Comparison of ENCODE assay signal across 27 mouse cellular contexts in the genomic region with DNA sequence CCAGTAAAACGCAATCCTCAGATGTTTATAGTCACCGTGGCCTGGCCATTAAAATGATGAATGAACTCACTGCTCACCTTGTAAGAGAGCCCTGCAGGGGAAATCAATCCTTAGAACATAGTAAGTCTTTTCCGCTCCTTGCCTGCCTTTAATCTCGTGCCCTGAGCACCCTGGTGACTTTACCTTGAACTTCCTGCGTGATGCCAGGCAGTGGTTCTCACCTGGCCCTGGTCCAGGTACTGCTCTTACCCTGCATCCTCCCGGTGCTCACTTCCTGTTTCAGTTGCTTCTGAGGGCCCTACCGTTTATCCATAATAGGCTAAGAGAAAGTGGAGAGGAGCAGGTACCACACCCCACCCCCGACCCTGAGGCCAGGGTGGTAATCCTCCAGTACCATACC.
DNase-seq lines count a peak whose midpoint lies in the region; ATAC-seq and TF ChIP-seq lines count a peak whose summit lies in the region.
"Had no signal": no experiment of that assay in that cellular context is flagged by ENCODE, and none has a peak within 500 bp of the region (broad histone marks: within the 10 kb centered on the region; RNA-seq: fewer than 3 reads in every experiment).

No protein-coding gene starts in this region.

- peaks cover 46% of the 10 kb centered on the region for H3K4me1 ChIP-seq in embryonic facial prominence, embryonic 13.5 days
- H3K4me1 ChIP-seq in embryonic facial prominence, embryonic 10.5 days = peaks cover 21% of the 10 kb centered on the region
- H3K4me1 ChIP-seq in kidney, embryonic 16.5 days (ENCODE audit: insufficient read depth, low read length) = peaks cover 44% of the 10 kb centered on the region
- H3K4me1 ChIP-seq in kidney, adult 2 months (ENCODE audit: control insufficient read depth, insufficient read depth, low read length) = peaks cover 3% of the 10 kb centered on the region; the same call in 1 of the 2 replicates
- H3K4me1 ChIP-seq in embryonic facial prominence, embryonic 14.5 days (ENCODE audit: control insufficient read depth, insufficient read depth, low read length) = peaks cover 25% of the 10 kb centered on the region
- H3K4me1 ChIP-seq: heart, embryonic 12.5 days had no signal

- H3K9ac ChIP-seq in embryonic facial prominence, embryonic 13.5 days = no peak overlapping the region
- no peak overlapping the region for H3K9ac ChIP-seq in kidney, embryonic 16.5 days (replicated peaks; ENCODE audit: low read length)
- no peak overlapping the region for H3K9ac ChIP-seq in embryonic facial prominence, embryonic 14.5 days (ENCODE audit: low read depth, low read length)
- H3K9ac ChIP-seq: forebrain, postnatal 0 days; heart, embryonic 12.5 days; intestine, embryonic 15.5 days; liver, postnatal 0 days; neural tube, embryonic 12.5 days; stomach, embryonic 15.5 days had no signal

- no peak overlapping the region for H3K4me3 ChIP-seq in embryonic facial prominence, embryonic 13.5 days
- H3K4me3 ChIP-seq in embryonic facial prominence, embryonic 10.5 days = no peak overlapping the region
- H3K4me3 ChIP-seq in kidney, embryonic 16.5 days (ENCODE audit: low read length) = no peak overlapping the region
- no peak overlapping the region for H3K4me3 ChIP-seq in kidney, adult 2 months (ENCODE audit: insufficient read depth, low read depth, low read length)
- no peak overlapping the region for H3K4me3 ChIP-seq in embryonic facial prominence, embryonic 14.5 days (ENCODE audit: low read depth, low read length)
- H3K4me3 ChIP-seq: heart, embryonic 12.5 days; hindbrain, embryonic 10.5 days; intestine, embryonic 15.5 days; layer of hippocampus, adult 2 months; neural tube, embryonic 12.5 days; stomach, embryonic 15.5 days had no signal

- H3K9me3 ChIP-seq in embryonic facial prominence, embryonic 13.5 days = no peaks in the 10 kb centered on the region
- H3K9me3 ChIP-seq in embryonic facial prominence, embryonic 10.5 days = peaks cover 5% of the 10 kb centered on the region; the same call in 1 of the 2 replicates
- H3K9me3 ChIP-seq in kidney, embryonic 16.5 days (ENCODE audit: low read length) = no peaks in the 10 kb centered on the region
- no peaks in the 10 kb centered on the region for H3K9me3 ChIP-seq in embryonic facial prominence, embryonic 14.5 days (ENCODE audit: control insufficient read depth, low read length)
- H3K9me3 ChIP-seq: hindbrain, embryonic 10.5 days; intestine, embryonic 15.5 days; neural tube, embryonic 12.5 days; stomach, embryonic 15.5 days had no signal

- no peak for ATAC-seq in embryonic facial prominence, embryonic 13.5 days (ENCODE audit: insufficient number of reproducible peaks, insufficient read depth, low FRiP score, low TSS enrichment, low read depth)
- ATAC-seq in kidney, embryonic 16.5 days (ENCODE audit: low FRiP score, low TSS enrichment) = peak; percentile 28; the same call in 1 of the 2 replicates
- no peak for ATAC-seq in embryonic facial prominence, embryonic 14.5 days (ENCODE audit: low read depth)
- ATAC-seq: forebrain, postnatal 0 days; intestine, embryonic 15.5 days; liver, postnatal 0 days; lung, postnatal 0 days had no signal

- no peak for DNase-seq in embryonic facial prominence, embryonic 10.5 days (ENCODE audit: low spot score)
- no peak for DNase-seq in kidney, adult 2 months
- peak; percentile 43 for DNase-seq in CD4-positive, CD25-positive, alpha-beta regulatory T cell, adult 2 months (ENCODE audit: low read depth, low spot score)
- no peak for DNase-seq in embryonic facial prominence, embryonic 14.5 days (ENCODE audit: low spot score)
- DNase-seq in gastrocnemius, postnatal 25 days = no peak
- DNase-seq: B cell, adult 2 months; cerebellum, adult 11 months; cerebellum, adult 9-11 months; forebrain, postnatal 0 days; gastrocnemius, postnatal 14 days; heart, adult 18-20 months; heart, postnatal 10 days; kidney, postnatal 10 days; liver, postnatal 0 days; right cerebral cortex, adult 18-20 months; right cerebral cortex, postnatal 4 days; thymus, postnatal 25 days had no signal

- H3K27me3 ChIP-seq in embryonic facial prominence, embryonic 13.5 days = no peaks in the 10 kb centered on the region
- no peaks in the 10 kb centered on the region for H3K27me3 ChIP-seq in embryonic facial prominence, embryonic 10.5 days (replicated peaks; ENCODE audit: low read depth, poor library complexity, severe bottlenecking)
- H3K27me3 ChIP-seq in kidney, embryonic 16.5 days (ENCODE audit: insufficient read depth, low read length) = no peaks in the 10 kb centered on the region
- no peaks in the 10 kb centered on the region for H3K27me3 ChIP-seq in kidney, adult 2 months (replicated peaks; ENCODE audit: control insufficient read depth, insufficient read depth, low read length)
- no peaks in the 10 kb centered on the region for H3K27me3 ChIP-seq in embryonic facial prominence, embryonic 14.5 days (replicated peaks; ENCODE audit: control insufficient read depth, insufficient read depth, low read length)
- H3K27me3 ChIP-seq: heart, embryonic 12.5 days; intestine, embryonic 15.5 days; neural tube, embryonic 12.5 days; stomach, embryonic 15.5 days had no signal

- peaks cover 6% of the 10 kb centered on the region for H3K36me3 ChIP-seq in embryonic facial prominence, embryonic 13.5 days
- peaks cover 32% of the 10 kb centered on the region for H3K36me3 ChIP-seq in embryonic facial prominence, embryonic 10.5 days (replicated peaks)
- H3K36me3 ChIP-seq in kidney, embryonic 16.5 days (ENCODE audit: insufficient read depth, low read length) = peaks cover 5% of the 10 kb centered on the region; the same call in 1 of the 2 replicates
- H3K36me3 ChIP-seq in kidney, adult 2 months (ENCODE audit: control insufficient read depth, insufficient read depth, low read length) = no peaks in the 10 kb centered on the region
- H3K36me3 ChIP-seq in embryonic facial prominence, embryonic 14.5 days (ENCODE audit: control insufficient read depth, insufficient read depth, low read length) = no peaks in the 10 kb centered on the region
- H3K36me3 ChIP-seq: hindbrain, embryonic 10.5 days; intestine, embryonic 15.5 days; neural tube, embryonic 12.5 days; stomach, embryonic 15.5 days had no signal

- no peak overlapping the region for H3K4me2 ChIP-seq in embryonic facial prominence, embryonic 13.5 days
- H3K4me2 ChIP-seq in kidney, embryonic 16.5 days (replicated peaks; ENCODE audit: low read depth, low read length) = peak overlapping the region; percentile 17; the same call in 1 of the 2 replicates
- H3K4me2 ChIP-seq in embryonic facial prominence, embryonic 14.5 days (ENCODE audit: low read depth, low read length) = no peak overlapping the region
- H3K4me2 ChIP-seq: heart, embryonic 12.5 days; intestine, embryonic 15.5 days; neural tube, embryonic 12.5 days; stomach, embryonic 15.5 days had no signal

- TF ChIP-seq CTCF in kidney, adult 2 months (conservative IDR thresholded peaks at IDR 0.05; ENCODE audit: insufficient read depth, insufficient read length, low read depth, low read length) = no peak

- no peak for TF ChIP-seq POLR2A in kidney, adult 2 months (IDR thresholded peaks at IDR 0.05; ENCODE audit: low read depth, low read length)

- 69% methylated on average over 8 of the region's 8 CpGs for WGBS in embryonic facial prominence, embryonic 13.5 days
- WGBS in embryonic facial prominence, embryonic 10.5 days = 86% methylated on average over 8 of the region's 8 CpGs
- 20% methylated on average over 8 of the region's 8 CpGs for WGBS in kidney, embryonic 16.5 days
- WGBS in kidney, adult 2 months = 34% methylated on average over 8 of the region's 8 CpGs
- 57% methylated on average over 8 of the region's 8 CpGs for WGBS in embryonic facial prominence, embryonic 14.5 days

- H3K27ac ChIP-seq in embryonic facial prominence, embryonic 13.5 days = peak overlapping the region; percentile 39; the same call in 1 of the 2 replicates
- H3K27ac ChIP-seq in embryonic facial prominence, embryonic 10.5 days (replicated peaks) = no peak overlapping the region; the same call in 1 of the 2 replicates
- H3K27ac ChIP-seq in kidney, embryonic 16.5 days (ENCODE audit: low read length) = peak overlapping the region; percentile 51
- H3K27ac ChIP-seq in kidney, adult 2 months (ENCODE audit: insufficient read depth, low read depth, low read length) = no peak overlapping the region
- H3K27ac ChIP-seq in embryonic facial prominence, embryonic 14.5 days (replicated peaks; ENCODE audit: low read depth, low read length) = peak overlapping the region; percentile 36; the same call in 1 of the 2 replicates
- H3K27ac ChIP-seq: hindbrain, embryonic 10.5 days; intestine, embryonic 15.5 days; layer of hippocampus, adult 2 months; macrophage; neural tube, embryonic 12.5 days; stomach, embryonic 15.5 days had no signal

Comparison
In these comparisons a context has a peak if more than half of its experiments do, and no peak if none do; other contexts are left out.
1. H3K27ac ChIP-seq: peak in embryonic facial prominence, embryonic 13.5 days (single experiment), kidney, embryonic 16.5 days (single experiment) and embryonic facial prominence, embryonic 14.5 days (single experiment); none in embryonic facial prominence, embryonic 10.5 days (single experiment) and kidney, adult 2 months (single experiment).